Comparison of ENCODE assay signal across 7 mouse cellular contexts in genomic region chr17:74528648-74529532, GRCm38 (mm10). TPM values are rescaled to one million over a fixed set of nuclear protein-coding genes. Genes with fewer than 3 reads are reported as not detected.
DNase-seq lines count a peak whose midpoint lies in the region; ATAC-seq and TF ChIP-seq lines count a peak whose summit lies in the region.

No protein-coding gene starts in this region.

- no peak for TF ChIP-seq CTCF in small intestine, adult 2 months (IDR thresholded peaks at IDR 0.05; ENCODE audit: extremely low read depth, insufficient read length, insufficient replicate concordance, low read depth, low read length)

- DNase-seq in ovary, postnatal 14 days (ENCODE audit: low spot score): peak; percentile 53
- DNase-seq in ovary, postnatal 36 days (ENCODE audit: low spot score): no peak
- DNase-seq in forebrain, embryonic 10.5 days (ENCODE audit: extremely low spot score, low spot score): no peak

- H3K36me3 ChIP-seq in forebrain, embryonic 10.5 days (replicated peaks): 0 out of 2 replicates have a peak, but pooled peaks cover 5% of the 10 kb centered on the region
- H3K36me3 ChIP-seq in hindbrain, embryonic 13.5 days: no peaks in the 10 kb centered on the region
- H3K36me3 ChIP-seq in lung, embryonic 15.5 days: no peaks in the 10 kb centered on the region
- H3K36me3 ChIP-seq in small intestine, adult 2 months (ENCODE audit: control insufficient read depth, insufficient read depth, low read length): no peaks in the 10 kb centered on the region

- peak overlapping the region; percentile 79 for H3K27ac ChIP-seq in brown adipose tissue, adult 24 weeks (replicated peaks; ENCODE audit: low read depth, low read length)
- peak overlapping the region; percentile 98 for H3K27ac ChIP-seq in forebrain, embryonic 10.5 days
- peak overlapping the region; percentile 98 for H3K27ac ChIP-seq in hindbrain, embryonic 13.5 days
- peak overlapping the region; percentile 98 for H3K27ac ChIP-seq in lung, embryonic 15.5 days
- H3K27ac ChIP-seq in small intestine, adult 2 months (ENCODE audit: insufficient read depth, low read depth, low read length): peak overlapping the region; percentile 77

- TF ChIP-seq POLR2A in small intestine, adult 2 months (IDR thresholded peaks at IDR 0.05; ENCODE audit: low read depth, low read length): no peak

- H3K4me2 ChIP-seq in hindbrain, embryonic 13.5 days: peak overlapping the region; percentile 67
- H3K4me2 ChIP-seq in lung, embryonic 15.5 days: peak overlapping the region; percentile 76

- peak overlapping the region; percentile 95 for H3K9ac ChIP-seq in hindbrain, embryonic 13.5 days
- H3K9ac ChIP-seq in lung, embryonic 15.5 days: peak overlapping the region; percentile 98

- under 1% methylated on average over 72 of the region's 72 CpGs for WGBS in forebrain, embryonic 10.5 days
- under 1% methylated on average over 58 of the region's 72 CpGs for WGBS in hindbrain, embryonic 13.5 days
- WGBS in lung, embryonic 15.5 days: under 1% methylated on average over 71 of the region's 72 CpGs
- WGBS in small intestine, adult 2 months: under 1% methylated on average over 65 of the region's 72 CpGs

- ATAC-seq in hindbrain, embryonic 13.5 days (ENCODE audit: low FRiP score): peak; percentile 68
- peak; percentile 52 for ATAC-seq in lung, embryonic 15.5 days (ENCODE audit: borderline replicate concordance, extremely low read depth, low FRiP score, low TSS enrichment)

- H3K4me3 ChIP-seq in brown adipose tissue, adult 24 weeks (ENCODE audit: insufficient read depth, low read depth, low read length): peak overlapping the region; percentile 95
- H3K4me3 ChIP-seq in forebrain, embryonic 10.5 days: peak overlapping the region; percentile 98
- H3K4me3 ChIP-seq in hindbrain, embryonic 13.5 days: peak overlapping the region; percentile 83
- peak overlapping the region; percentile 99 for H3K4me3 ChIP-seq in lung, embryonic 15.5 days
- H3K4me3 ChIP-seq in small intestine, adult 2 months (ENCODE audit: low read depth, low read length): peak overlapping the region; percentile 84

- H3K4me1 ChIP-seq in brown adipose tissue, adult 24 weeks (ENCODE audit: control insufficient read depth, insufficient read depth, insufficient read length, low read length): peaks cover 5% of the 10 kb centered on the region; the same call in 1 of the 2 replicates
- H3K4me1 ChIP-seq in forebrain, embryonic 10.5 days: peaks cover 28% of the 10 kb centered on the region
- H3K4me1 ChIP-seq in hindbrain, embryonic 13.5 days (replicated peaks): peaks cover 24% of the 10 kb centered on the region
- peaks cover 23% of the 10 kb centered on the region for H3K4me1 ChIP-seq in lung, embryonic 15.5 days
- H3K4me1 ChIP-seq in small intestine, adult 2 months (ENCODE audit: control insufficient read depth, insufficient read depth, insufficient read length, low read length): peaks cover 2% of the 10 kb centered on the region; the same call in 1 of the 2 replicates

- H3K9me3 ChIP-seq in forebrain, embryonic 10.5 days: no peaks in the 10 kb centered on the region
- no peaks in the 10 kb centered on the region for H3K9me3 ChIP-seq in hindbrain, embryonic 13.5 days
- H3K9me3 ChIP-seq in lung, embryonic 15.5 days: no peaks in the 10 kb centered on the region

- no peaks in the 10 kb centered on the region for H3K27me3 ChIP-seq in forebrain, embryonic 10.5 days (ENCODE audit: poor library complexity, severe bottlenecking)
- no peaks in the 10 kb centered on the region for H3K27me3 ChIP-seq in hindbrain, embryonic 13.5 days
- no peaks in the 10 kb centered on the region for H3K27me3 ChIP-seq in lung, embryonic 15.5 days
- no peaks in the 10 kb centered on the region for H3K27me3 ChIP-seq in small intestine, adult 2 months (ENCODE audit: control insufficient read depth, insufficient read depth, low read length)

RNA-seq across cellular contexts. Expression of gene Birc6, which starts 0.8 kb away (rescaled TPM):
- 25.0 and 38.4 TPM in 2 replicates for polyA plus RNA-seq in brown adipose tissue, adult 24 weeks (2012; ENCODE audit: insufficient read depth, insufficient read length, missing spikeins)
- 85.0 and 86.5 TPM in 2 replicates for polyA plus RNA-seq in forebrain, embryonic 10.5 days (2016; fragmentation: Nextera tagmentation; extraction: Ambion mirVana)
- polyA plus RNA-seq in hindbrain, embryonic 13.5 days (2015; fragmentation: Nextera tagmentation; extraction: Ambion mirVana): 97.4 and 102 TPM in 2 replicates
- polyA plus RNA-seq in lung, embryonic 15.5 days (2015; fragmentation: Nextera tagmentation; extraction: Ambion mirVana): 78.3 and 80.0 TPM in 2 replicates
- polyA plus RNA-seq in small intestine, adult 2 months (2012; rRNA removed): 31.8 and 80.8 TPM in 2 replicates

RNA-seq across cellular contexts. Expression of gene Yipf4, which starts 39.6 kb away (rescaled TPM):
- polyA plus RNA-seq in brown adipose tissue, adult 24 weeks (2012; ENCODE audit: insufficient read depth, insufficient read length, missing spikeins): 68.4 and 72.0 TPM in 2 replicates
- 27.0 and 28.6 TPM in 2 replicates for polyA plus RNA-seq in forebrain, embryonic 10.5 days (2016; fragmentation: Nextera tagmentation; extraction: Ambion mirVana)
- 49.1 and 52.1 TPM in 2 replicates for polyA plus RNA-seq in hindbrain, embryonic 13.5 days (2015; fragmentation: Nextera tagmentation; extraction: Ambion mirVana)
- 64.9 and 66.7 TPM in 2 replicates for polyA plus RNA-seq in lung, embryonic 15.5 days (2015; fragmentation: Nextera tagmentation; extraction: Ambion mirVana)
- polyA plus RNA-seq in small intestine, adult 2 months (2012; rRNA removed): 83.8 and 179 TPM in 2 replicates
